In genomic region chr12:80739482-80739881, GRCm38 (mm10) we compare ENCODE assay signal across 9 mouse cellular contexts. TPM values are rescaled to one million over a fixed set of nuclear protein-coding genes. Genes with fewer than 3 reads are reported as not detected.
DNase-seq lines count a peak whose midpoint lies in the region; ATAC-seq and TF ChIP-seq lines count a peak whose summit lies in the region.
"Had no signal": no experiment of that assay in that cellular context is flagged by ENCODE, and none has a peak within 500 bp of the region (broad histone marks: within the 10 kb centered on the region; RNA-seq: fewer than 3 reads in every experiment).

No protein-coding gene starts in this region.

- no peak overlapping the region for H3K9ac ChIP-seq in heart, postnatal 0 days (replicated peaks; ENCODE audit: low read depth, low read length)
- no peak overlapping the region for H3K9ac ChIP-seq in ES-Bruce4 (ENCODE audit: low read depth, poor library complexity, severe bottlenecking)
- no peak overlapping the region for H3K9ac ChIP-seq in heart, embryonic 12.5 days
- H3K9ac ChIP-seq: heart, embryonic 15.5 days had no signal

- intact Hi-C loops in heart, postnatal 25 days (cut with DNase I), result no loop called here

- H3K9me3 ChIP-seq in heart, postnatal 0 days (replicated peaks; ENCODE audit: control insufficient read depth, low read length), result no peaks in the 10 kb centered on the region
- no peaks in the 10 kb centered on the region for H3K9me3 ChIP-seq in ES-Bruce4 (replicated peaks; ENCODE audit: control insufficient read depth, insufficient read depth, low read length, poor library complexity, severe bottlenecking)
- no peaks in the 10 kb centered on the region for H3K9me3 ChIP-seq in heart, embryonic 12.5 days (replicated peaks)
- H3K9me3 ChIP-seq: heart, embryonic 15.5 days had no signal

- no peak for DNase-seq in heart, postnatal 0 days (ENCODE audit: low spot score)
- DNase-seq in heart, postnatal 25 days (ENCODE audit: low spot score), result no peak
- DNase-seq in cerebellum, postnatal 25 days, result peak; percentile 67 to 76
- DNase-seq in lung, postnatal 36 days, result peak; percentile 67
- DNase-seq in retina, postnatal 1 day, result no peak
- DNase-seq in right cerebral cortex, postnatal 36 days (ENCODE audit: low spot score in 2 of 2), result no peak

- no peak overlapping the region for H3K4me3 ChIP-seq in heart, postnatal 0 days (ENCODE audit: low read depth, low read length)
- no peak overlapping the region for H3K4me3 ChIP-seq in ES-Bruce4 (ENCODE audit: low read depth, low read length)
- no peak overlapping the region for H3K4me3 ChIP-seq in heart, embryonic 12.5 days
- H3K4me3 ChIP-seq: heart, embryonic 15.5 days had no signal

- no peaks in the 10 kb centered on the region for H3K36me3 ChIP-seq in heart, postnatal 0 days (replicated peaks; ENCODE audit: control insufficient read depth, insufficient read depth, low read length)
- H3K36me3 ChIP-seq in ES-Bruce4 (ENCODE audit: control insufficient read depth, insufficient read depth, low read length, poor library complexity, severe bottlenecking), result no peaks in the 10 kb centered on the region
- no peaks in the 10 kb centered on the region for H3K36me3 ChIP-seq in heart, embryonic 12.5 days
- H3K36me3 ChIP-seq: heart, embryonic 15.5 days had no signal

- peaks cover 25% of the 10 kb centered on the region for H3K27me3 ChIP-seq in heart, postnatal 0 days (ENCODE audit: control insufficient read depth, insufficient read depth, low read length)
- H3K27me3 ChIP-seq in ES-Bruce4 (ENCODE audit: control insufficient read depth, insufficient read depth, low read length, poor library complexity, severe bottlenecking), result peaks cover 2% of the 10 kb centered on the region
- peaks cover 74% of the 10 kb centered on the region for H3K27me3 ChIP-seq in heart, embryonic 12.5 days (replicated peaks)

- H3K4me1 ChIP-seq in heart, postnatal 0 days (ENCODE audit: control insufficient read depth, insufficient read depth), result no peaks in the 10 kb centered on the region
- H3K4me1 ChIP-seq in ES-Bruce4 (ENCODE audit: control insufficient read depth, insufficient read depth, low read length), result peaks cover 3% of the 10 kb centered on the region
- H3K4me1 ChIP-seq in heart, embryonic 12.5 days (replicated peaks), result no peaks in the 10 kb centered on the region

- peak; percentile 25 for TF ChIP-seq CTCF in heart, postnatal 0 days (IDR thresholded peaks at IDR 0.05; ENCODE audit: low read depth)
- TF ChIP-seq CTCF in ES-Bruce4 (IDR thresholded peaks at IDR 0.05; ENCODE audit: low read depth, low read length), result peak; percentile 90

- ATAC-seq in heart, postnatal 0 days (ENCODE audit: insufficient read depth, low read depth), result no peak
- no peak for ATAC-seq in heart, embryonic 12.5 days (ENCODE audit: insufficient number of reproducible peaks, low FRiP score)

- no peak for TF ChIP-seq EP300 in heart, postnatal 0 days (IDR thresholded peaks at IDR 0.05; ENCODE audit: low read depth)
- TF ChIP-seq EP300 in ES-Bruce4 (IDR thresholded peaks at IDR 0.05; ENCODE audit: insufficient read depth, low read depth, low read length), result no peak

- WGBS in heart, postnatal 0 days, result 33% methylated on average over 9 of the region's 9 CpGs
- 26% methylated on average over 9 of the region's 9 CpGs for WGBS in heart, embryonic 12.5 days

- H3K4me2 ChIP-seq in heart, postnatal 0 days (ENCODE audit: low read depth, low read length), result no peak overlapping the region
- H3K4me2 ChIP-seq in heart, embryonic 12.5 days, result no peak overlapping the region
- H3K4me2 ChIP-seq: heart, embryonic 15.5 days had no signal

- H3K27ac ChIP-seq in heart, postnatal 0 days (ENCODE audit: low read depth), result no peak overlapping the region
- H3K27ac ChIP-seq in ES-Bruce4 (ENCODE audit: insufficient read depth, low read length), result no peak overlapping the region
- H3K27ac ChIP-seq in heart, embryonic 12.5 days (ENCODE audit: poor library complexity, severe bottlenecking), result no peak overlapping the region
- H3K27ac ChIP-seq: heart, embryonic 15.5 days had no signal

- no peak for TF ChIP-seq POLR2A in ES-Bruce4 (IDR thresholded peaks at IDR 0.05; ENCODE audit: insufficient read depth, low read length)

RNA-seq across cellular contexts. Expression of gene Ccdc177, which starts 21.0 kb away (rescaled TPM):
- total RNA-seq in heart, postnatal 0 days (2014; rRNA removed; ENCODE audit: low replicate concordance), result 0.31 TPM in 1 of 2 replicates, not detected in the other
- not detected in 2 replicates for polyA plus RNA-seq in heart, postnatal 0 days (2015; fragmentation: Nextera tagmentation; extraction: Ambion mirVana)
- total RNA-seq in heart, postnatal 25 days (2021), result under 1 TPM; 0.06 to 0.08 TPM
- not detected in 2 replicates for polyA plus RNA-seq in ES-Bruce4 (2011; ENCODE audit: insufficient read depth, insufficient read length, low read depth, missing spikeins)
- polyA plus RNA-seq in heart, embryonic 12.5 days (2016; fragmentation: Nextera tagmentation; extraction: Ambion mirVana), result 0.03 TPM in 1 of 2 replicates, not detected in the other
- polyA plus RNA-seq: heart, embryonic 15.5 days had no signal

RNA-seq across cellular contexts. Expression of gene Plekhd1, which starts 47.1 kb away (rescaled TPM):
- total RNA-seq in heart, postnatal 0 days (2014; rRNA removed; ENCODE audit: low replicate concordance), result 2.3 TPM in 1 of 2 replicates, not detected in the other
- polyA plus RNA-seq in heart, postnatal 0 days (2015; fragmentation: Nextera tagmentation; extraction: Ambion mirVana), result 0.18 and 0.19 TPM in 2 replicates
- total RNA-seq in heart, postnatal 25 days (2021), result not detected
- 5.3 and 6.1 TPM in 2 replicates for polyA plus RNA-seq in ES-Bruce4 (2011; ENCODE audit: insufficient read depth, insufficient read length, low read depth, missing spikeins)
- polyA plus RNA-seq in heart, embryonic 12.5 days (2016; fragmentation: Nextera tagmentation; extraction: Ambion mirVana), result 0.50 and 0.70 TPM in 2 replicates

RNA-seq across cellular contexts. Expression of gene Susd6, which starts 50.8 kb away (rescaled TPM):
- 50.2 and 50.6 TPM in 2 replicates for total RNA-seq in heart, postnatal 0 days (2014; rRNA removed; ENCODE audit: low replicate concordance)
- polyA plus RNA-seq in heart, postnatal 0 days (2015; fragmentation: Nextera tagmentation; extraction: Ambion mirVana), result 15.1 and 15.4 TPM in 2 replicates
- 10 to 100 TPM; 62.5 to 69.1 TPM for total RNA-seq in heart, postnatal 25 days (2021)
- polyA plus RNA-seq in ES-Bruce4 (2011; ENCODE audit: insufficient read depth, insufficient read length, low read depth, missing spikeins), result 56.0 and 57.0 TPM in 2 replicates
- 22.4 and 22.7 TPM in 2 replicates for polyA plus RNA-seq in heart, embryonic 12.5 days (2016; fragmentation: Nextera tagmentation; extraction: Ambion mirVana)

Comparison
In these comparisons a context has a peak if more than half of its experiments do, and no peak if none do; other contexts are left out.
1. DNase-seq: peak in cerebellum, postnatal 25 days (2 of 2) and lung, postnatal 36 days (single experiment); none in heart, postnatal 0 days (single experiment), heart, postnatal 25 days (single experiment), retina, postnatal 1 day (single experiment) and right cerebral cortex, postnatal 36 days (0 of 2).